Mouse (Mus musculus): Measurements from ENCODE around the gene Pigz.

Gene Pigz

DNA sequence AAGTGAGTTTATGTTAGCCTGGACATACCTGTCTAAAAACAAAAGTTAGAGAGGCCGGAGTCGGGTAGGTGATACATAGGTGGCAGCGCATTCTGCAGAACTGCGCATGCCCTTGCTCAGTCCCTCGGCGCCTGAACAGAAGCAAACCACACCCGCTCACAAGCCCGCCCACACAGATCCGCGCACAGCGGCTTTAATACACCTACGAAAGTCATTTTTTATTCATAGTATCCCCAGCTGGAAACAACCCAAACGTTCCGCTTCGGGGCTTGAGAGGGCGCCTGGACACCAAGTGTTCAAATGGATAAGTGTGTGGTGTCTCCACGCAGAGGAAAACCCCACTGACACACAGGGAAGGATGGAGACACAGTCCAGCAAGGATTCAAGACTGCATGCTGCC lies 2.3 kb upstream of the Pigz start:
- DNase-seq (ENCODE audit: low read depth, low spot score) = peak; percentile 49

DNA sequence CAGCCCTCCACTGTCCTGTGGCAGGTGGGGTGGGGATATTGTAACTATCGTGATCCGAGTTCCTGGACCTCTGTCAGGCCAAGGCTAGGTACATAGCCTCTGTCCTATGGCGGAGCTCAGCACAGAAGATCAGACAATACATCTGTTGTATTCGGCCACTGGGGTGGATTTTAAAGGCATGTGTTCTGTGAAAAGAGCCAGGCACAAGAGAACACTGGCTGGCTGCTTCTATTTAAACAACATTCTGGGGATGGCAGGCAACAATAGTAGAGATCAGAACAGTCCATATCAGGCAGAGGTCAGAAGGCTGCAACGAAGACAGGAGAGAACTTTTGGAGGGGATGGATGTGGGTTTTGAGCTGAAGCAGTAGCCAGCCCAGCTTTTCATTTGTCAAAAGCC lies 1.4 kb upstream of the Pigz start:
- DNase-seq (ENCODE audit: low read depth, low spot score) = no peak

DNA sequence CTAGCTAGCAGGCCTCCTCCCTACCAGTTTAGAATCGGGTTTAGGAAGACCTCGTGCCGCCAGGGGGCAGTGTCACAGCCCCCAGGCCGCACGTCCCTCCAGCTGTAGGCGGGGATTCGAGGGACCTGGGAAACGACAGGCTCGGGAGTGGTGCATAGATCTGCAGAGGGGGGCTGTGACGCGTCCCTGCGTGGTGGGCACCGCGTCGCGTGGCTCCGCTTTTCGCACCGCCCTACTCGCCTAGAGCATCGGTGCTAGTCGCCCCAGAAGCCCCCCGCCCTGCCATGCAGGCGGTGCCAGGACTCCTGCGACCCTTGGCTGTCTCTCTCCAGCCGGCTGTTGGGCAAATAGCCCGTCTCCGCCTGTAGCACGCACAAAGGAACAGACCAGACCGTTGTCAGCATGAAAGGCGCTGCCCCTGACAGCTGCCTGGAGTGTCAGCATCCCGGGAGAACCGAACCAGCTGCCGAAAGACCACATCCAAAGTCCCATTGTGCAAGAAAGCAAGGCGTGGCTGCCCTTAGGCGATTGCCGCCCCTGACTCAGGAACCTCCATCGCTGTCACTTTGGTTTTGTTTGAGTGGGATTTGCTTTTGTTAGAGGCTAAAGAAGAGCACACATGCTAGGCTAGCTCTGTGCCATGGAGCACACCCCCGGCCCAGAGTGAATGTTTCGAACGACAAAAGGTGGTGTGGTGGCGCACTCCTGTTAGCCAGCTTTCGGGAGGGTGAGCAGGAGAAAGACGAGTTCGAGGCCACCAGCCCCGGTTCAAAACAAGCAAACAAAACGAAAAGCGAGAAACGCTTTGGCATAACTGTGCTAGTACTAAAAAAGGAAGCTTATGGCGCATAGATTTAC lies 582 bp upstream of the Pigz start:
- peak; percentile 93 for DNase-seq (ENCODE audit: low read depth, low spot score)

DNA sequence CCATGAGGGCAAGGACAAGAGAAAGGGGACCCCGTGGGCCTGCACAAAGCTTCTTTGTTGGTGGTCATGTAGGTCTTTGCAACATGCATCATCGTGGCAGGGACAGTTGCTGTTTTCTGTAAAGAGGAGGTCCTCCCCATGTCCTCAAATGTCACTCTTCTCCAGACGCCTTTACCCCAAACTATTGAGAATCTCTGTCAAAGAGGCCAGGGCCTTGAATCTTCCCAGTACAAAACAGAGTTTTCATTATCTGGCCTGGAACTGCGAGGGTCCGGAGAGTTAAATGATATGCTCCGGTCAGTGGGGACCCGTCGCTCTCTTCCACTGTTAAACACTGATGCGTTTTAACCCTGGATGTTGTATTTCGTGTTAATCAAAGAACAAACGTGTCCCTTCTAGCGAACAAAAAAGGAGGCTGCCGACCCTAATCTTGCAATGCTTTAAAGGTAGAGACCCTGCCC lies 929 bp downstream of the Pigz start:
- no peak for DNase-seq (ENCODE audit: low read depth, low spot score)

DNA sequence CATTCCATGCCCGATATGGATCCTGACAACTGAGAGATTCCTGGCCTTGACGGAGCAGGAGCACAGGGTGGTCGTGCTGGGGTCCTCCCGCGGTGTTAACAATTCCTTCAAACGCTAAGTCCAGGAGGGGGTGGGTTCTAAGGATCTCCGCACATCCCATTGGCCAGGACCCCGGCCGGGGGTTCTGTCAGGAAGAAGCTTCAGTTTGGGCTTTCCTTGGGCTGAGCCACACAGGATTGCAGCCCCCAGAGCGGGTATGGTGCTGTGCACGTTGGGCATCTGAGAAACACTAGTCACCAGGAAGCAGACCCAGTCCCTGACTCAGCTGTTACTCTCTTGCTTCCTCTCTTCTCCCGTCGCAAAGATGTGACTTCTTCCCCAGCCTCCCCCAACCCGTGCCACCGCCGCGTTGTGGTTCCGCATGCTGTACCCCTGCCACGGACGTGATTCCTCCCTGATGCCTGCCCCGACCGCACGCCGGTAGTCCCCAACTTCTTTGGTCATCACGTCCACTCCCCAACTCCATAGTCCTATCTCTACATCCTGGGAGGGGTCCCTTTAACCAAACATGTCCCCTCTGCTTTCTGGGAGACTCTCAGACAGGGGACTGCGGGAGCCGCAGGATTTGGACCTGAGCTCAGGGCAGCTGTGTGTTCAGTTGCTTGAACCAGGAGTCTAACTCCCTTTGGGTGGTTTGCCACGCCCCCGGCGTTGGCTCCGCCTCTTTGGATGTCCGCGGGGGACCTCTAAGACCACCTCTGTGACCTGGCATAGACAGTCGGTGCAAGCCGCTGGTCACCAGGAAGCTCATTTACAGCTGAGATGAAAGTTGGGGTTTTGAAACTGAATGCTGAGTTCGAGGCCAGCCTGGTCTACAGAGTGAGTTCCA lies 1.7 kb downstream of the Pigz start:
- no peak for DNase-seq (ENCODE audit: low read depth, low spot score)

DNA sequence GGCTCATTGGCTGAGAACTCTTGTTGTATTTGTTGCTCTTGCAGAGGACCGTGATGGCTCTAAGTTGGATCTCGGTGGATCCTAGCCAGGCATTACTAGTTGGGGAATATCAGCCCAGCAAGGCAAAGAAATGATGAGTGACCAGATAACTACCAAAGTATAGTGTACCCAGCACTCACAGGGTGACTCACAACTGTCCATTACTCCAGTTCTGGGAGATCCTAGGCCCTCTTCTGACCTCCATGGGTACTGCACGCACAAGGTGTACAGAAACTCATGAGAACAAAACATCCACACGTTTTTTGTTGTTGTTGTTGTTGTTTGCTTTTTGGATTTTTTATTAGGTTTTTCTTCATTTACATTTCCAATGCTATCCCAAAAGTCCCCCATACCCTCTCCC lies 2.9 kb downstream of the Pigz start:
- DNase-seq (ENCODE audit: low read depth, low spot score) = peak; percentile 54

DNA sequence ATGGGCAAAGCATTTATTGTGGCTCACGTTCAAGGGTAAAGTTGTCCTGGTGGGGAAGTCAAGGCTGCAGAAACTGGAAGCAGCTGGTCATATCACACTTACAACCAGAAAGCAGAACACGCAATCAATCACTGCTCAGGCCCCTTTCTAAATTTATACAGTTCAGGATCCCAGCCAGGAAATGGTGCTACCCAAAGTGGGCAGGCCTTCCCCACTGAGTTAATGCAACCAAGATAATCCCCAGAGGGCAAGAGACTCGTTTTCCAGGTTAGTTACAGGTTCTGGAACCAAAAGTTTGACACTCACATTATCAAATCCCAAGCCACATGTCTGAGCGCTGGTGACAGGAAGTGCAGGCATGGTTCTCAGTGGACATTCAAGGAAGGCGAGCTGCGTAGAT lies 5.2 kb downstream of the Pigz start:
- DNase-seq (ENCODE audit: low read depth, low spot score) = no peak

DNA sequence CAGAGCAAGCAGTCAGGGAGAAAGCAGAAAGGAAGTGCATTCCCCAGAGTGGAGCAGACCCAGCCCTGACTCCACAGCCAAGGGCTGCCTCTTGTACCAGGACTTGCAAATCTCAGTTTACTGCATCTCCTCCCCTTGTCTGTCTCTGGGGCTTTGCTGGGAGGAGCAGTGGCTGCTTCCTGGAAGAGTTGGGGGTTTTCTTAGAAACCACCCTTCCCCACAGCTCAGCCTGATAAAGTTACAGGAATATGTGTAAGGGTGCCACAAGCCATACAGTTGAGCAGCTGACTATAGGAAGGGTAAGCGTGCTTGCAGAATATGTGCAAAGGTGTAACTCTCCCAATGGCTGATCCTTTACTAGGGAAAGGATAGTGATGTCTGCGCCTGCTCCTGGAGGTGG lies 6.9 kb downstream of the Pigz start:
- DNase-seq (ENCODE audit: low read depth, low spot score) = no peak

DNA sequence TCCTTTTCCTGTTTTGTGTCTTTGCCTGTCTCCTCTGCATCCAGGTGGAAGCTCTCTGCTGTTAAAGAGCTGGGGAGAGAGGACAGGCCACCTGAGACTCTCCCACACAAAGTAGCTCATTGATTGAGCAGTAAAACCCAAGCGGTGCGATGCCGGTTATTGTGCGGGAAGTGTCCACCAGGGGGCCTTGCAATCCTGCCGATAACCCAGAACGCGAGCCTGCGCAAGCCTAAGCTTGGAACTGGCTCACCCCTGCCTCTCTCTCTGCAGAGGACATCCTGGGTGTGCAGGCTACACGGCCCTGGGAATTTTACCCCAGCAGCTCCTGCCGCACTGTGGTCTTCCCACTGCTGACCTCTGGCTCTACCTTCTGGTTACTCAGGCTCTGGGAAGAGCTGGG lies 10.3 kb downstream of the Pigz start:
- DNase-seq (ENCODE audit: low read depth, low spot score) = peak; percentile 90

DNA sequence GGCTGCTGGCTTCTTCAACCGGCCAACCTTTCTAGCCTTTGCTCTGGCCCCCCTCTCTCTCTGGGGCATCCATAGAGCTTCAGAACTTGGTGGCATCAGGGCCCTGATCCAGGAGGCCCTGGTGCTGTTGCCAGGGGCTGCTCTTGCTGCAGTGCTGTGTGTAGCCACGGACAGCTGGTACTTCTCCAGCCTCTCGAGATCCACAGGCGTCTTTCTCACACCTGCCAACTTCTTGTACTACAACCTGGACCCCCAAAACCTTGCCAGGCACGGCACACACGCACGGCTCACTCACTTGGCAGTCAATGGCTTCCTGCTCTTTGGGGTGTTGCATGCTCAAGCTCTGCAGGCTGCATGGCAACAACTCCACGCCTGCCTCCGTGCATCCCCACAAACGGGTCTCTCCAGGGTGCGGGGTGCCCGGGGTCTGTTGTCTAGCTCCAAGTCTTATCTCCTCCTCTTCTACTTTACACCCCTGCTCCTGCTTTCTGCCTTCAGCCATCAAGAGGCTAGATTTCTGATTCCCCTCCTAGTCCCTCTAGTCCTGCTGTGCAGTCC lies 11.1 kb downstream of the Pigz start:
- no peak for DNase-seq (ENCODE audit: low read depth, low spot score)

DNA sequence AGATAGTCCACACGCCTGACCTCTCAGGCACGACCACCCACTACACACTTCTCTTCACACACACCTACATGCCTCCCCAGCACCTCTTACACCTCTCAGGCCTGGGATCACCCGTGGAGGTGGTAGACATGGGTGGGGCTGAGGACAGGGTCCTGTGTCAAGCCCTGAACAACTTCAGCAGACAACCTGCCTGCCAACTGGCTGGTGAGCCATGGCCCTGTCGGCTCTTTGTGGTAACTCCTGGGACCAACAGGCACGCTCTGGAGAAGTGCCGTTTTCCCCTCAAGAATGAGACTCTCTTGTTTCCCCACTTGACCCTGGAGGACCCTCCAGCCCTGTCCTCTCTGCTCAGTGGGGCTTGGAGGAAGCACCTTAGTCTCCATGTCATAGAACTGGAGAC lies 11.7 kb downstream of the Pigz start:
- no peak for DNase-seq (ENCODE audit: low read depth, low spot score)

DNA sequence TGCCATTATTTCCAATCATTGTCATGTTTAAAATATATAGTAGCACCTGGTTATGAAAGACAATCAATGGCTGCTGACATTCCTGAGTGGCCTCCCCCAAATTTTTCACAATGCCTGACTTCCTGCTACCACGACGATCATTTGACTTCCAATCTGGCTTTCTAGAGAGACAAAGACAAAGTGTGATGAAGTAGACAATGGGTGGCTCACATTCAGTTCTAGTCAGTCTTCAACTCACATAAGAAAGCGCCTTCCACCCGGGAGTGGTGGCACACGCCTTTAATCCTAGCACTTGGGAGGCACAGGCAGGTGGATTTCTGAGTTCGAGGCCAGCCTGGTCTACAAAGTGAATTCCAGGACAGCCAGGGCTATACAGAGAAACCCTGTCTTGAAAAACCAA lies 12.3 kb downstream of the Pigz start:
- DNase-seq (ENCODE audit: low read depth, low spot score) = peak; percentile 56

DNA sequence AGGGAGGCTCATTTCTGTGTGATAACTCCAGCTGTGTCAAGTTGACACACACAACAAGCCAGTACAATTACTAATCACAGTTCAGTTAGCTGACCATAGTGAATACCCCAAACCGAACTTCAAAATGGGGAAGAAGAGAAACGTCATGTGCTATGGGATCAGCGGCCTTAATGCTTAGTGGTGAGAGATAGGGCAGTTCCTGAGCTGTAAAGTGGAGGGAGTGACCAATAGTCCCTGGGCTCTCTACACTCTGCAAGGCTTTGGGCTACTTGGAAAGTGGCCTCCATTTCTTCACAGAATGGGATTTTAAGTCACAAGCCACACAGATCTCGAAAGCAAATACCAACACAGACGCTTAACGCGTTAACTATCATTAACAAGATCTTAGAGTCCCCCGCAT lies 13.7 kb downstream of the Pigz start:
- DNase-seq (ENCODE audit: low read depth, low spot score) = no peak

DNA sequence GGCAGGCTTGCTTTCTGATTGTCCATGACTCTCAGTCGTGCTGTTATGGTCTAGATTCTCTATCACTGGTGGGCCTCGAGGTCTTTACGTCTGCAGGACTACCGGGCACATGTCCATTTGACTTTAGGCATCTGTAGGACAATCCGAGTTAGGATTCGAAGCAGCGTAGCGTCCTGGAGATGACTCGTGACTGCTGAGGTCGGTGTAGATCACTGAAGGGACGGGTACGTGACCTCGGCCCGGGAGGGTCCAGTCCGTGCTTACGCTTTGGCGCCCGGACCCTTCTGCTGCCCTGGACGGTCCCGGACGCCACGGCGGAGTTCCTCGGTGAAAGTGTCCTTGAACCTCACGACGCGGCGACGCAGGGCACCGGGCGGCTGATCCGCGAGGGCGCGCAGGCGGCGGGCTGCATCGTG lies 14.3 kb downstream of the Pigz start:
- DNase-seq (ENCODE audit: low read depth, low spot score) = no peak

DNA sequence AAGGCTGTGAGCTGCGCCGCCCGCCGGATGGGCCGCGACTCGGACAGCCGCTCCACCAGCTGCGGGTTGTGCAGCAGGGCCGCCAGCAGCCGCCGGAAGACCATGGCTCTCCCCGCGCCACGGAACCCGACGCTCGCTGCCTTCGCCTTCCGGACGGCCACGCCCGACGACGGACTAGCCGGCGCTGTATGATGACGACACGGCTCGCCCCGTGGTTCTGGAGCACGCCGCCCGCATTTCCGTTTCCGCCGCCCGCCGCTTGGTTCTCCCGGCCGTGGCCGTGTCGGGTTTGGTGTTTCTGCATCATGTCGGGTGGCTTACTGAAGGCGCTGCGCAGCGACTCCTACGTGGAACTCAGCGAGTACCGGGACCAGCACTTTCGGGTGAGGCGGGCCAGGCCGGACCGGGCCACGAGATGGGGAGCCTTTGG lies 14.7 kb downstream of the Pigz start, which contains the start of the genes 0610012G03Rik and Ncbp2:
Gene 0610012G03Rik, minus strand, starts transcription at position 150 of the 430 bp plus-strand sequence.
Gene Ncbp2, plus strand, starts transcription at position 169 of the 430 bp plus-strand sequence.
- DNase-seq (ENCODE audit: low read depth, low spot score) = peak; percentile 94

DNA sequence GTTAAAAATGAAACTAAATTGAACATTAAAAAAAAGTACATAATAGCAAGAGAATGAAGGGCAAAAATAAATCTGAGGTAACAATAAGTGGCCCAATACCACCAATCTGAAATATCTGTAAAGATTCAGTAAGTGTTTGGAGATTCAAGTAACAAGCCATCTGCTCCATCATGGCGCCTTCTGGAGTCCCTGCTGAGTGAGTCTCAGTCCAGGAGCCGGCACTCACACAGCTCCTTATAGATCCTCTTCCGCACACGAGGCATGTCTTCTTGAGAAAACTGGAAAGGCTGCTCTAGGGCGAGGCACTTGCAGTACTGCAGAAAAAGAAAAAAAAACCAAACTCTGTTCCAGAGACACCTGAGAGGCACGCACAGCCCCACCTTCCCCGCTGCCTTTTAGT lies 29.6 kb downstream of the Pigz start:
- no peak for DNase-seq (ENCODE audit: low read depth, low spot score)

DNA sequence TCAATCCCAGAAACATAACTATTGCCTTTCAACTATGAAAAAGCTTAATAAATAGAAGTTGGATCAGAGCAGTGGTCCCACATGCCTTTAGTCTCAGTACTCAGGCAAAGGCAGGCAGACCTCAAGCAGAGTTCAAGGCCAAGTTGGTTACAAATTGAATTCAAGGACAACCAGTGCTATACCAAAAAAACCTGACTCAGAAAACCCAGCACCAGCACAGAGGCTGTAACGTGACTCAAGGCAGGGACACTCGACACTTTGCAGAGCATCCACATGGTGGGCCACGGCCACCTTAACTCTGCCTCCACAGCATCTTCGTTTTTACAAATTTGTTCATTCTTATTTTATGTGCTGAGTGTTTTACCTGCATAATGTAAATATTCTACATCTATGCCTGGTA lies 41.6 kb downstream of the Pigz start:
- DNase-seq (ENCODE audit: low read depth, low spot score) = no peak

DNA sequence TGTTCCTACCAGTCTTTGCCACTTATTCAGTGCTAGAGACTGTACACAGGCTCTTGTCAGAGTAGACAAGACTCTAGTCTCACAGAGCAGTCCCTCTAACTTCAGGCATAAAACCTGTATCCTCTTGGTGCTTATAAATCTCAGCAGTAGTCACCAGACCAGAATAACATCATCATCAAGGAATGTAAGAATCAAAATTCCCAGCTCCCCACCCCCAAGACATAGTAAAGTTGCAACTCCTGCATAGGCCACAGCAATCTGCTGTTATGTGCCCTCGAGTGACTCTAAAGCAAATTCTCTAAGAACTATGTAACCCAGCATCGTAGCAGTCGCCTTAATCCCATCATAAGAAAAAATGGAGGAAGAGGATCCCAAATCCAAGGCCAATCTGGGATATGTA lies 45.9 kb downstream of the Pigz start:
- no peak for DNase-seq (ENCODE audit: low read depth, low spot score)

DNA sequence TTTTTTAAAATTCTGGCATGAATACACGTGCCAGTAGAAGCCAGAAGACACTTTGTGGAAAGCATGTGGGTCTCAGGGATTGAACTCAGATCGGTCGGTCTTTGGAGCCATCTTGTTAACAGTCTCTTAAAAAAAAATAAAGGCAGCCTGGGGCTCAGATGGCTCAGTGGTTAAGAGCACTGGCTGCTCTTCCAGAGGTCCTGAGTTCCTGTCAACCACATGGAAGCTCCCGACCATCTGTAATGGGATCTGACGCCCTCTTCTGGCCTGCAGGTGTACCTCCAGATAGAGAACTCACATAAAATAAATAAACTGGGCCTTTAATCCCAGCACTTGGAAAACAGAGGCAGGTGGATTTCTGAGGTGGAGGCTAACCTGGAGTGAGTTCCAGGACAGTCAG lies 47.3 kb downstream of the Pigz start:
- peak; percentile 88 for DNase-seq (ENCODE audit: low read depth, low spot score)

DNA sequence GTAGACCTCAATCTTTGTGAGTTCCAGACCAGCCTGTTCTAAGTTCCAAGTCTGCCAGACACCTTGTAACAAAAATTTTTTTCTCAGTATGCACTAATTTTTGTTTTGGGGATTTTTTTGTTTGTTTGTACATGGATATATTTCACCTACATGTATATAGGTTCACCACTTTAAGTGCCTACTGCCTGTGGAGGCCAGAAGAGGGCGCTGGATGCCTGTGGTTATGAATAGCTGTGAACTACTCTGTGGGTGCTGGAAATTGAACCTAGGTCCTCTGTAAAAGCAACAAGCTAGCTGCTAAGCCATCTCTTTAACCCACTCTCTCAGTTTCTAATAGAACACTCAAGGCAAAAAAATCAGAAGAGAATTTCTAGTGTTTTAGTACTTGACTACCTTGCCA lies 58.4 kb downstream of the Pigz start:
- DNase-seq (ENCODE audit: low read depth, low spot score) = peak; percentile 70

DNA sequence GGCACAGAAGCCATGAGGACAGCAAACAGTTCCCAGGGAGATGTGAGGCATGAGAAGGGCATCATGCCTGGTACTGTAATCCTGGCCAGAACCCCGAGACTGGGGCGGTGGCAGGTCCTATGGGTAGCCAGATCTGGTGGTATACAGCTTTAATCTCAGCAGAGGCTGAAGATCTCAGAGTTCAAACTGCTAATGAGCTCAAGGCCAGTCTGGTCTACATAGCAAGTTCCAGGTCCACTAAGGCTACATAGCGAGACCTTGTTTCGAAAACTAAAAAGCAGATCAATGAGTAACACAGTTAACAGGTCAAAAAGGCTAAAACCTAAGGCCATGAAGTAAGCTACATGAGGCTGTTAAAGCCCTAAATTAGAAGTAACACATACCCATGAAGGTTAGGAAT lies 59.5 kb downstream of the Pigz start:
- no peak for DNase-seq (ENCODE audit: low read depth, low spot score)

DNA sequence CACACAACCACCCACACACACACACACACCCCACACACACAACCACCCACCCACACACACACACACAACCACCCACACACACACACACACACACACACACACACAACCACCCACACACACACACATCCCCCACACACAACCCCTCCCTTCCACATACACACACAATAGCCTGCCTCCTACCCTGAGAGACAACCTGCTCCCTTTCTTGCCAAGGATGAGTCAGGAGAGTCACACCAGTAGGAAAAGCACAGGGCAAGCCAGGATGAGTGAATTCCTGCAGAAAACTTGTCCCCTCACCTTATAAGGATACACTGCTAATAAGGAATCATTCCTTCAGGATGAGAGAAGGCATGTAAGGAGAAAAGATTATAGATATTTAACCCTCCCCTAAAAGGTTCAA lies 60.3 kb downstream of the Pigz start:
- DNase-seq (ENCODE audit: low read depth, low spot score) = no peak
